Mouse (Mus musculus) limb, embryonic 13.5 days (tissue): ENCODE data around the gene Ap4s1. TPM values are rescaled to one million over a fixed set of nuclear protein-coding genes. Genes with fewer than 3 reads are reported as not detected.

Source experiments
- ATAC-seq: fragments of 200-750 bp; cut with Nextera tagmentation; 2 replicates; pipeline ENCODE4 v1.8.0; 2017; ENCODE audit warnings: low read depth, moderate number of reproducible peaks, moderate TSS enrichment; ENCODE audit not compliant: low FRiP score
- H3K27ac ChIP-seq: fragments of 300-500 bp; sonication (generic); 2 replicates; pipeline ENCODE4 v1.5.1; 2015; ENCODE audit warnings: inconsistent platforms, mild to moderate bottlenecking, moderate library complexity
- H3K27me3 ChIP-seq: fragments of 300-500 bp; sonication (generic); 2 replicates; pipeline ENCODE4 v1.6.1; 2015; ENCODE audit warnings: mild to moderate bottlenecking, inconsistent platforms
- H3K36me3 ChIP-seq: fragments of 300-500 bp; sonication (generic); 2 replicates; pipeline ENCODE4 v1.6.1; 2015; ENCODE audit warnings: inconsistent platforms, mild to moderate bottlenecking, moderate library complexity
- H3K4me1 ChIP-seq: fragments of 300-500 bp; sonication (generic); 2 replicates; pipeline ENCODE4 v1.6.1; 2015; ENCODE audit warnings: inconsistent platforms
- H3K4me2 ChIP-seq: fragments of 300-500 bp; sonication (generic); replicated peaks from 2 replicates; pipeline ENCODE4 v1.6.1; 2015; ENCODE audit warnings: inconsistent platforms, mild to moderate bottlenecking, moderate library complexity
- H3K4me3 ChIP-seq: fragments of 300-500 bp; sonication (generic); 2 replicates; pipeline ENCODE4 v1.5.1; 2015; ENCODE audit warnings: moderate library complexity, mild to moderate bottlenecking, inconsistent platforms
- H3K9ac ChIP-seq: fragments of 300-500 bp; sonication (generic); 2 replicates; pipeline ENCODE4 v1.6.1; 2015; ENCODE audit warnings: mild to moderate bottlenecking, inconsistent platforms
- H3K9me3 ChIP-seq: fragments of 300-500 bp; sonication (generic); 2 replicates; pipeline ENCODE4 v1.6.1; 2016; ENCODE audit warnings: inconsistent platforms
- WGBS: fragments of 180-500 bp; shearing (Covaris S2); methylation state at CpG from one replicate; pipeline ENCODE4 v1.1.7; 2015; 5-methylcytosine and 5-hydroxymethylcytosine counted together
- polyA plus RNA-seq: library from polyadenylated mRNA; unstranded; fragments of >200 nt; fragmentation: Nextera tagmentation; extraction: Ambion mirVana; gene quantifications from 2 replicates; pipeline ENCODE4 v1.2.1, GENCODE M21; 2015

Gene Ap4s1
- polyA plus RNA-seq, 1 experiment from 2014 or later, result 30.2 TPM

- Histone ChIP-seq H3K9me3 (peaks cover 3% of the 10 kb centered on the region; the same call in 1 of the 2 replicates), H3K27ac (no peak overlapping the region), H3K4me3 (no peak overlapping the region), H3K9ac (no peak overlapping the region), H3K36me3 (peaks cover 51% of the 10 kb centered on the region), H3K4me2 (no peak overlapping the region), H3K4me1 (no peaks in the 10 kb centered on the region), H3K27me3 (no peaks in the 10 kb centered on the region)
- ATAC-seq, result no peak
- 87% methylated on average over 6 of the region's 6 CpGs for WGBS
Measured at GRCm38 (mm10) chr12:51741690-51742089, 50.9 kb downstream of the Ap4s1 start.

GRCm38 (mm10) chr12:51744957-51745356 is 54.1 kb downstream of the Ap4s1 start:
- H3K9me3 ChIP-seq, result peaks cover 3% of the 10 kb centered on the region; the same call in 1 of the 2 replicates
- no peak overlapping the region for H3K4me2 ChIP-seq
- no peak overlapping the region for H3K4me3 ChIP-seq
- H3K9ac ChIP-seq, result peak overlapping the region; percentile 13; the same call in 1 of the 2 replicates
- H3K36me3 ChIP-seq, result peaks cover 75% of the 10 kb centered on the region
- H3K4me1 ChIP-seq, result no peaks in the 10 kb centered on the region
- H3K27ac ChIP-seq, result no peak overlapping the region; the same call in 1 of the 2 replicates
- no peaks in the 10 kb centered on the region for H3K27me3 ChIP-seq
- 30% methylated on average over 6 of the region's 6 CpGs for WGBS
- ATAC-seq, result no peak

- ATAC-seq, result no peak
- no peak overlapping the region for H3K4me3 ChIP-seq
- H3K4me1 ChIP-seq, result no peaks in the 10 kb centered on the region
- H3K4me2 ChIP-seq, result no peak overlapping the region
- H3K27me3 ChIP-seq, result no peaks in the 10 kb centered on the region
- 88% methylated on average over 2 of the region's 2 CpGs for WGBS
- H3K36me3 ChIP-seq, result peaks cover 87% of the 10 kb centered on the region
- no peak overlapping the region for H3K27ac ChIP-seq
- peaks cover 3% of the 10 kb centered on the region; the same call in 1 of the 2 replicates for H3K9me3 ChIP-seq
- H3K9ac ChIP-seq, result no peak overlapping the region
Measured at GRCm38 (mm10) chr12:51747348-51747747, 56.5 kb downstream of the Ap4s1 start.

- Histone ChIP-seq H3K4me1 (no peaks in the 10 kb centered on the region), H3K9me3 (no peaks in the 10 kb centered on the region), H3K9ac (no peak overlapping the region), H3K27ac (no peak overlapping the region), H3K36me3 (peaks cover 83% of the 10 kb centered on the region), H3K4me3 (no peak overlapping the region), H3K4me2 (no peak overlapping the region), H3K27me3 (no peaks in the 10 kb centered on the region)
- ATAC-seq, result no peak
- WGBS, result 96% methylated on average over 12 of the region's 12 CpGs
Measured at GRCm38 (mm10) chr12:51755938-51756598, 65.2 kb downstream of the Ap4s1 start.

- Histone ChIP-seq H3K27ac (no peak overlapping the region), H3K4me1 (no peaks in the 10 kb centered on the region), H3K9ac (no peak overlapping the region), H3K4me2 (no peak overlapping the region), H3K36me3 (peaks cover 81% of the 10 kb centered on the region), H3K9me3 (no peaks in the 10 kb centered on the region), H3K27me3 (no peaks in the 10 kb centered on the region), H3K4me3 (no peak overlapping the region)
- ATAC-seq, result no peak
Measured at GRCm38 (mm10) chr12:51756599-51756961, 65.7 kb downstream of the Ap4s1 start.

- Histone ChIP-seq H3K9me3 (no peaks in the 10 kb centered on the region), H3K9ac (no peak overlapping the region), H3K36me3 (peaks cover 82% of the 10 kb centered on the region), H3K27me3 (no peaks in the 10 kb centered on the region), H3K4me2 (no peak overlapping the region), H3K27ac (no peak overlapping the region), H3K4me1 (no peaks in the 10 kb centered on the region), H3K4me3 (no peak overlapping the region)
- no peak for ATAC-seq
- WGBS, result 94% methylated on average over 3 of the region's 3 CpGs
Measured at GRCm38 (mm10) chr12:51759374-51759773, 68.5 kb downstream of the Ap4s1 start.

GRCm38 (mm10) chr12:51767454-51767853 is 76.6 kb downstream of the Ap4s1 start:
- H3K4me1 ChIP-seq, result no peaks in the 10 kb centered on the region
- whole genome bisulfite sequencing, result 97% methylated on average over 4 of the region's 4 CpGs
- no peaks in the 10 kb centered on the region for H3K9me3 ChIP-seq
- no peak overlapping the region for H3K4me3 ChIP-seq
- peaks cover 59% of the 10 kb centered on the region for H3K36me3 ChIP-seq
- no peaks in the 10 kb centered on the region for H3K27me3 ChIP-seq
- H3K27ac ChIP-seq, result no peak overlapping the region
- no peak for ATAC-seq
- H3K9ac ChIP-seq, result no peak overlapping the region
- no peak overlapping the region for H3K4me2 ChIP-seq

GRCm38 (mm10) chr12:51768702-51769101 is 77.9 kb downstream of the Ap4s1 start:
- 95% methylated on average over 15 of the region's 15 CpGs for WGBS
- ATAC-seq, result no peak
- no peaks in the 10 kb centered on the region for H3K27me3 ChIP-seq
- H3K36me3 ChIP-seq, result peaks cover 55% of the 10 kb centered on the region
- H3K9ac ChIP-seq, result no peak overlapping the region
- H3K4me1 ChIP-seq, result no peaks in the 10 kb centered on the region
- no peak overlapping the region for H3K4me2 ChIP-seq
- H3K27ac ChIP-seq, result no peak overlapping the region
- H3K4me3 ChIP-seq, result no peak overlapping the region
- no peaks in the 10 kb centered on the region for H3K9me3 ChIP-seq

GRCm38 (mm10) chr12:51784842-51785241 is 94.0 kb downstream of the Ap4s1 start:
- H3K4me1 ChIP-seq, result no peaks in the 10 kb centered on the region
- H3K4me3 ChIP-seq, result no peak overlapping the region
- H3K36me3 ChIP-seq, result peaks cover 74% of the 10 kb centered on the region
- 93% methylated on average over 7 of the region's 7 CpGs for WGBS
- no peaks in the 10 kb centered on the region for H3K27me3 ChIP-seq
- H3K9ac ChIP-seq, result no peak overlapping the region
- H3K4me2 ChIP-seq, result no peak overlapping the region
- ATAC-seq, result no peak
- no peak overlapping the region for H3K27ac ChIP-seq
- no peaks in the 10 kb centered on the region for H3K9me3 ChIP-seq

Other genes starting within 250 kb of the Ap4s1 start
- 3.4 and 4.5 TPM in 2 replicates for gene Coch, start 97.7 kb upstream of the Ap4s1 start, polyA plus RNA-seq
- 55.8 and 56.2 TPM in 2 replicates for gene Strn3, start 864 bp downstream of the Ap4s1 start, polyA plus RNA-seq
- gene Hectd1, start 138.5 kb downstream of the Ap4s1 start, polyA plus RNA-seq, result 44.2 and 45.4 TPM in 2 replicates